Mouse (Mus musculus) CD8-positive naive resting alpha-beta T cell, adult 2 months (primary cell): Measurements from ENCODE around the gene Lmntd1.

Source experiments
- DNase-seq, 2 experiments: peaks; one replicate each; pipeline ENCODE4 v3.0.0; 2022; ENCODE audit warnings: low read depth in 2 of 2, low spot score in 2 of 2

Gene Lmntd1

GRCm38 (mm10) chr6:145382586-145383380, 231.3 kb downstream of the Lmntd1 start:
- DNase-seq, result no peak

GRCm38 (mm10) chr6:145380961-145381360, 233.2 kb downstream of the Lmntd1 start:
- no peak for DNase-seq

- DNase-seq, result no peak
These were observed 234.9 kb downstream of the Lmntd1 start for GRCm38 (mm10) chr6:145379175-145379574.

- no peak for DNase-seq
These were observed 235.4 kb downstream of the Lmntd1 start for GRCm38 (mm10) chr6:145378689-145379088.

GRCm38 (mm10) chr6:145374372-145374771, 239.7 kb downstream of the Lmntd1 start:
- DNase-seq, result peak in 1 of 2 experiments; percentile 6

GRCm38 (mm10) chr6:145373712-145374221, 240.4 kb downstream of the Lmntd1 start:
- DNase-seq, result peak; percentile 20 to 34

- no peak for DNase-seq
These were observed 242.1 kb downstream of the Lmntd1 start for GRCm38 (mm10) chr6:145372066-145372465.

- DNase-seq, result no peak
These were observed 242.5 kb downstream of the Lmntd1 start for GRCm38 (mm10) chr6:145371586-145371985.

- no peak for DNase-seq
These were observed 243.8 kb downstream of the Lmntd1 start for GRCm38 (mm10) chr6:145370302-145370701.

GRCm38 (mm10) chr6:145369290-145369689, 244.8 kb downstream of the Lmntd1 start:
- no peak for DNase-seq

GRCm38 (mm10) chr6:145366488-145366887, 247.6 kb downstream of the Lmntd1 start:
- DNase-seq, result no peak

GRCm38 (mm10) chr6:145363698-145364097, 250.4 kb downstream of the Lmntd1 start:
- no peak for DNase-seq

GRCm38 (mm10) chr6:145361109-145361694, 252.9 kb downstream of the Lmntd1 start:
- DNase-seq, result no peak

GRCm38 (mm10) chr6:145359470-145360430, 254.4 kb downstream of the Lmntd1 start:
- DNase-seq, result peak; percentile 45 to 60

GRCm38 (mm10) chr6:145358001-145358400, 256.1 kb downstream of the Lmntd1 start:
- DNase-seq, result no peak

- DNase-seq, result no peak
These were observed 260.3 kb downstream of the Lmntd1 start for GRCm38 (mm10) chr6:145353806-145354205.

GRCm38 (mm10) chr6:145352705-145353104, 261.4 kb downstream of the Lmntd1 start:
- no peak for DNase-seq

GRCm38 (mm10) chr6:145348196-145348915, 265.8 kb downstream of the Lmntd1 start:
- DNase-seq, result peak; percentile 39 to 56

GRCm38 (mm10) chr6:145347641-145348040, 266.5 kb downstream of the Lmntd1 start:
- DNase-seq, result no peak

GRCm38 (mm10) chr6:145346789-145347557, 267.1 kb downstream of the Lmntd1 start:
- DNase-seq, result no peak
